Mouse (Mus musculus): ENCODE results near the gene Gm9857.

- TF ChIP-seq CTCF (IDR thresholded peaks at IDR 0.05; ENCODE audit: control insufficient read depth, insufficient read depth, insufficient read length) (no peak), MYOG (IDR thresholded peaks at IDR 0.05; ENCODE audit: control insufficient read depth, extremely low read depth, insufficient read length) (no peak), USF1 (IDR thresholded peaks at IDR 0.05; ENCODE audit: low read depth) (no peak), MYOD1 (IDR thresholded peaks at IDR 0.05; ENCODE audit: control insufficient read depth, insufficient read length, low read depth) (no peak), MAX (IDR thresholded peaks at IDR 0.05) (no peak), FOSL1 (IDR thresholded peaks at IDR 0.05; ENCODE audit: insufficient read depth, low read length, poor library complexity, severe bottlenecking) (no peak), CEBPB (IDR thresholded peaks at IDR 0.05; ENCODE audit: low read depth) (no peak)
These were observed 25.8 kb upstream of the Gm9857 start for GRCm38 (mm10) chr3:108966051-108966450.

Data from C2C12 (cell line).